Mouse (Mus musculus) hindbrain, embryonic 10.5 days (tissue): ENCODE measurements at regions not wholly inside any gene's neighbourhood (a gene's known extent, or its start where the extent isn't known, plus 50 kb on each side); places are given as distances from the start of the nearest gene placed in this dataset.

ENCODE experiments used
- DNase-seq: peaks from one replicate; pipeline ENCODE4 v3.0.0-alpha.2; 2017; ENCODE audit warnings: low spot score
- H3K27ac ChIP-seq: fragments of 300-500 bp; sonication (generic); 2 replicates; pipeline ENCODE4 v1.5.1; 2016; ENCODE audit warnings: mild to moderate bottlenecking, moderate library complexity
- H3K27me3 ChIP-seq: fragments of 300-500 bp; sonication (generic); 2 replicates; pipeline ENCODE4 v1.6.1; 2016; ENCODE audit warnings: mild to moderate bottlenecking; ENCODE audit not compliant: poor library complexity, insufficient read depth, severe bottlenecking
- H3K36me3 ChIP-seq: fragments of 300-500 bp; sonication (generic); 2 replicates; pipeline ENCODE4 v1.6.1; 2016; ENCODE audit warnings: mild to moderate bottlenecking, moderate library complexity
- H3K4me1 ChIP-seq: fragments of 300-500 bp; sonication (generic); replicated peaks from 2 replicates; pipeline ENCODE4 v1.6.1; 2016; ENCODE audit warnings: mild to moderate bottlenecking
- H3K4me3 ChIP-seq: fragments of 300-500 bp; sonication (generic); 2 replicates; pipeline ENCODE4 v1.5.1; 2016; ENCODE audit warnings: mild to moderate bottlenecking, moderate library complexity
- H3K9me3 ChIP-seq: fragments of 300-500 bp; sonication (generic); 2 replicates; pipeline ENCODE4 v1.6.1; 2016; ENCODE audit warnings: mild to moderate bottlenecking, moderate library complexity
- whole genome bisulfite sequencing: fragments of 180-500 bp; shearing (Covaris S2); methylation state at CpG from one replicate; pipeline ENCODE4 v1.1.7; 2016; 5-methylcytosine and 5-hydroxymethylcytosine counted together

DNA sequence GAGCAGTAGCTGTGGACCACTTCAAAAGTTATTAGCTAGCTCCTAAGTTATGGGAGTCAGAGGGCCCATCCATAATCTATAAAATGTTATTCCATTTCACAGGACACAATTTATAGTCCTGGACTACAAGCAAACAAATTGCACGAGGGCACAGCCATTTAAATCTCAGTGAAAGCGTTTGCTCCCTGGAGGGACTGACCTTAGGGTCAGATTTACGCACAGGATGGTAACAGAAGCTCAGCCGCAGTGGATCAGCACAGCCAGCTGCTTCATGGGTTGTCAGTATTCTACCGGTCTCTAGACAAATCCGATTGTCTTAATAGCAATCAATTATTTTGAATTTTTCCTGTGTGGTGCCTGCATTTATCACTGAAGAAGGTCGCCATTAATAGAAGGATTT, 65.8 kb upstream of the Slc35f3 start:
- Histone ChIP-seq H3K27ac (no peak overlapping the region), H3K27me3 (no peaks in the 10 kb centered on the region), H3K4me3 (no peak overlapping the region), H3K9me3 (no peaks in the 10 kb centered on the region), H3K36me3 (no peaks in the 10 kb centered on the region), H3K4me1 (peaks cover 7% of the 10 kb centered on the region; the same call in 1 of the 2 replicates)
- no peak for DNase-seq
- WGBS = 38% methylated on average over 7 of the region's 7 CpGs

DNA sequence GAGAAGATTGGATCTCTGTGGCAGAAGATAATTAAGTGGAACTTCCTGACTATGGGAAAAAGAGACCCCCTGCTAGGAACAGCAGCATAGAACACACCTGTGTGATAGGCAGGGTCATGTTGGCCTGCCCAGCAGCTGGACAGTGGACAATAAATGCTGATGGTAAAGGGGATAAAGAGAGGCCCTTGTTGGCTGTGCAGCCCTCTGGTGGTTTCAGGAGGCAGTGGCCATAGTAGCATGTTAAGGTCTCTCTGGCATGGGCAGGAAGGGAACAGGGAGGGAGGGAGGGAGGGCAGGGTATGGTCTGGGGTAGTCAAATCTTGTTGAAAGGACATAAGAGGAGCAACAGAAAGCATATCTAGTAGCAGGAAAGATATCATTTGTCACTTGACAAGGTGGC, 58.7 kb upstream of the Slc35f3 start:
- no peaks in the 10 kb centered on the region for H3K4me1 ChIP-seq
- H3K27ac ChIP-seq = no peak overlapping the region
- DNase-seq = no peak
- no peaks in the 10 kb centered on the region for H3K9me3 ChIP-seq
- no peak overlapping the region for H3K4me3 ChIP-seq
- no peaks in the 10 kb centered on the region for H3K36me3 ChIP-seq
- H3K27me3 ChIP-seq = no peaks in the 10 kb centered on the region

DNA sequence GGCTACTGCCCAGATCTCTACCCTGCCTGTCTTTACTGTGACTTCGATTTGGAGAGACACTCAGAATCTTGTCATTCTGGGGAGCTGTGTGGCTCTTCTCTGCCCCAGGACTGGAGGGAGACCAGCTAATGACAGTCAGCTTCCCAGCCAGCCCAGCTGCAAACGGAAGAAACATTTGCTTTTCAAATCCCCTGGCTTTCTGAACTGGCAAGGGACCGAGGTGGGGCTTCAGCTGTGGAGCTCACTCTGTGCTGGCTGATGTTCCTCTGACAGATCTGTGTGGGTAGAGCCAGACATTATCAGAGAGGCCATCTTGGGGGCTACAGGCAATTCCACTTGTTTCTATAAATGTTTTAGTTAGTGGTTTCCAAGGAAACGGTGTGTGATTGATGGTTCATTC, 54.0 kb upstream of the Slc35f3 start:
- 65% methylated on average over 4 of the region's 4 CpGs for WGBS
- DNase-seq = no peak
- no peaks in the 10 kb centered on the region for H3K9me3 ChIP-seq
- no peaks in the 10 kb centered on the region for H3K36me3 ChIP-seq
- H3K27me3 ChIP-seq = 0 out of 2 replicates have a peak, but pooled peaks cover 3% of the 10 kb centered on the region
- H3K4me1 ChIP-seq = no peaks in the 10 kb centered on the region
- no peak overlapping the region for H3K27ac ChIP-seq
- H3K4me3 ChIP-seq = no peak overlapping the region
